Mouse (Mus musculus) layer of hippocampus, adult 18-20 months (tissue): Measurements from ENCODE around the gene Orc6. TPM values are rescaled to one million over a fixed set of nuclear protein-coding genes. Genes with fewer than 3 reads are reported as not detected.

Source experiments
- total RNA-seq, 2 experiments: library from RNA; stranded (reverse); gene quantifications; 2 replicates each; pipeline ENCODE4 v1.2.3; 2021

Gene Orc6
- total RNA-seq, 2 experiments from 2014 or later = 29.1 to 29.6 TPM

Other genes starting within 250 kb of the Orc6 start
- 10 to 100 TPM; 19.3 to 19.8 TPM for gene Fbxw9, start 239.6 kb upstream of the Orc6 start, total RNA-seq
- not detected for gene Gm5741, start 231.7 kb upstream of the Orc6 start, total RNA-seq
- 10 to 100 TPM; 53.2 to 56.1 TPM for gene Dhps, start 227.9 kb upstream of the Orc6 start, total RNA-seq
- gene Wdr83os, start 218.9 kb upstream of the Orc6 start, total RNA-seq = 10 to 100 TPM; 60.9 to 65.6 TPM
- gene Wdr83, start 218.3 kb upstream of the Orc6 start, total RNA-seq = 10 to 100 TPM; 28.1 to 32.3 TPM
- 10 to 100 TPM; 33.8 to 34.5 TPM for gene Man2b1, start 216.4 kb upstream of the Orc6 start, total RNA-seq
- 1 to 10 TPM; 6.7 to 7.2 TPM for gene Zfp791, start 176.5 kb upstream of the Orc6 start, total RNA-seq
- not detected for gene Cks1brt, start 147.7 kb upstream of the Orc6 start, total RNA-seq
- gene Olfr371, start 73.6 kb upstream of the Orc6 start, total RNA-seq = not detected
- 100 to 1,000 TPM; 126 to 129 TPM for gene Vps35, start 170 bp downstream of the Orc6 start, total RNA-seq
- 1 to 10 TPM; 3.5 to 4.0 TPM for gene Mylk3, start 86.7 kb downstream of the Orc6 start, total RNA-seq
- 10 to 100 TPM; 13.6 to 16.9 TPM for gene 4921524J17Rik, start 133.2 kb downstream of the Orc6 start, total RNA-seq
- gene Gpt2, start 192.9 kb downstream of the Orc6 start, total RNA-seq = 10 to 100 TPM; 86.8 to 90.7 TPM